8 mouse cellular contexts compared by ENCODE assay signal in genomic region chr9:58201861-58202549, GRCm38 (mm10). TPM values are rescaled to one million over a fixed set of nuclear protein-coding genes. Genes with fewer than 3 reads are reported as not detected.
DNase-seq lines count a peak whose midpoint lies in the region; ATAC-seq lines count a peak whose summit lies in the region.

No protein-coding gene starts in this region.

- H3K9me3 ChIP-seq in heart, embryonic 10.5 days, result no peaks in the 10 kb centered on the region
- H3K9me3 ChIP-seq in hindbrain, embryonic 12.5 days (replicated peaks), result no peaks in the 10 kb centered on the region
- no peaks in the 10 kb centered on the region for H3K9me3 ChIP-seq in midbrain, embryonic 13.5 days

- peaks cover 90% of the 10 kb centered on the region for H3K27me3 ChIP-seq in heart, embryonic 10.5 days (ENCODE audit: insufficient read depth, poor library complexity, severe bottlenecking)
- peaks cover 86% of the 10 kb centered on the region for H3K27me3 ChIP-seq in hindbrain, embryonic 12.5 days
- peaks cover 72% of the 10 kb centered on the region for H3K27me3 ChIP-seq in midbrain, embryonic 13.5 days

- H3K4me3 ChIP-seq in heart, embryonic 10.5 days, result peak overlapping the region; percentile 38
- peak overlapping the region; percentile 27 for H3K4me3 ChIP-seq in hindbrain, embryonic 12.5 days
- H3K4me3 ChIP-seq in midbrain, embryonic 13.5 days (replicated peaks), result peak overlapping the region; percentile 49

- peaks cover 60% of the 10 kb centered on the region for H3K4me1 ChIP-seq in heart, embryonic 10.5 days
- peaks cover 61% of the 10 kb centered on the region for H3K4me1 ChIP-seq in hindbrain, embryonic 12.5 days
- peaks cover 83% of the 10 kb centered on the region for H3K4me1 ChIP-seq in midbrain, embryonic 13.5 days (replicated peaks)

- 1% methylated on average over 37 of the region's 37 CpGs for WGBS in heart, embryonic 10.5 days
- WGBS in hindbrain, embryonic 12.5 days, result under 1% methylated on average over 37 of the region's 37 CpGs
- WGBS in midbrain, embryonic 13.5 days, result under 1% methylated on average over 37 of the region's 37 CpGs

- H3K9ac ChIP-seq in hindbrain, embryonic 12.5 days, result peak overlapping the region; percentile 13
- H3K9ac ChIP-seq in midbrain, embryonic 13.5 days (replicated peaks), result peak overlapping the region; percentile 80

- H3K36me3 ChIP-seq in heart, embryonic 10.5 days, result no peaks in the 10 kb centered on the region
- no peaks in the 10 kb centered on the region for H3K36me3 ChIP-seq in hindbrain, embryonic 12.5 days
- no peaks in the 10 kb centered on the region for H3K36me3 ChIP-seq in midbrain, embryonic 13.5 days

- no peak for ATAC-seq in hindbrain, embryonic 12.5 days (ENCODE audit: low FRiP score)
- ATAC-seq in midbrain, embryonic 13.5 days, result 0 out of 2 replicates have a peak, but pooled peaks have one; percentile 4

- intact Hi-C loops in heart, postnatal 25 days (cut with DNase I), result no loop called here

- peak; percentile 73 for DNase-seq in heart, embryonic 10.5 days (ENCODE audit: low spot score)
- DNase-seq in heart, postnatal 25 days (ENCODE audit: low spot score), result no peak
- DNase-seq in R1 (ENCODE audit: low read depth, low spot score), result peak; percentile 72
- DNase-seq in urinary bladder, postnatal 36 days (ENCODE audit: low spot score in 2 of 2), result no peak
- DNase-seq in adrenal gland, adult 2 months, result no peak
- DNase-seq in kidney, postnatal 4 days, result no peak

- no peak overlapping the region for H3K27ac ChIP-seq in heart, embryonic 10.5 days
- H3K27ac ChIP-seq in hindbrain, embryonic 12.5 days, result peak overlapping the region; percentile 57; the same call in 1 of the 2 replicates
- H3K27ac ChIP-seq in midbrain, embryonic 13.5 days, result peak overlapping the region; percentile 93

- peak overlapping the region; percentile 52 for H3K4me2 ChIP-seq in hindbrain, embryonic 12.5 days (replicated peaks)
- peak overlapping the region; percentile 65 for H3K4me2 ChIP-seq in midbrain, embryonic 13.5 days (replicated peaks)

RNA-seq across cellular contexts. Expression of gene Islr, which starts 2.1 kb away (rescaled TPM):
- polyA plus RNA-seq in heart, embryonic 10.5 days (2016; fragmentation: Nextera tagmentation; extraction: Ambion mirVana), result 3.0 and 10.4 TPM in 2 replicates
- total RNA-seq in heart, postnatal 25 days (2021), result 10 to 100 TPM; 31.4 to 33.0 TPM
- polyA plus RNA-seq in hindbrain, embryonic 12.5 days (2016; fragmentation: Nextera tagmentation; extraction: Ambion mirVana), result 47.8 and 59.3 TPM in 2 replicates
- polyA plus RNA-seq in midbrain, embryonic 13.5 days (2015; fragmentation: Nextera tagmentation; extraction: Ambion mirVana), result 21.4 and 25.3 TPM in 2 replicates
- total RNA-seq in adrenal gland, adult 2 months (2021), result 10 to 100 TPM; 23.5 to 30.9 TPM
- polyA plus RNA-seq in adrenal gland, adult 2 months (2012; rRNA removed), result 93.8 and 107 TPM in 2 replicates

RNA-seq across cellular contexts. Expression of gene Islr2, which starts 2.1 kb away (rescaled TPM):
- not detected in 2 replicates for polyA plus RNA-seq in heart, embryonic 10.5 days (2016; fragmentation: Nextera tagmentation; extraction: Ambion mirVana)
- 1 to 10 TPM; 1.0 to 1.2 TPM for total RNA-seq in heart, postnatal 25 days (2021)
- polyA plus RNA-seq in hindbrain, embryonic 12.5 days (2016; fragmentation: Nextera tagmentation; extraction: Ambion mirVana), result 9.2 and 10.4 TPM in 2 replicates
- 36.8 and 51.7 TPM in 2 replicates for polyA plus RNA-seq in midbrain, embryonic 13.5 days (2015; fragmentation: Nextera tagmentation; extraction: Ambion mirVana)
- total RNA-seq in adrenal gland, adult 2 months (2021), result 1 to 10 TPM; 1.5 to 2.0 TPM
- 1.3 and 2.0 TPM in 2 replicates for polyA plus RNA-seq in adrenal gland, adult 2 months (2012; rRNA removed)

RNA-seq across cellular contexts. Expression of gene Pml, which starts 47.6 kb away (rescaled TPM):
- polyA plus RNA-seq in heart, embryonic 10.5 days (2016; fragmentation: Nextera tagmentation; extraction: Ambion mirVana), result 14.7 and 17.6 TPM in 2 replicates
- total RNA-seq in heart, postnatal 25 days (2021), result 10 to 100 TPM in 1 of 2 experiments, 1 to 10 TPM in 1; 10.0 to 12.6 TPM
- 9.8 and 10.1 TPM in 2 replicates for polyA plus RNA-seq in hindbrain, embryonic 12.5 days (2016; fragmentation: Nextera tagmentation; extraction: Ambion mirVana)
- 4.1 and 4.8 TPM in 2 replicates for polyA plus RNA-seq in midbrain, embryonic 13.5 days (2015; fragmentation: Nextera tagmentation; extraction: Ambion mirVana)
- total RNA-seq in adrenal gland, adult 2 months (2021), result 10 to 100 TPM; 20.8 to 28.0 TPM
- 27.7 and 33.4 TPM in 2 replicates for polyA plus RNA-seq in adrenal gland, adult 2 months (2012; rRNA removed)

RNA-seq across cellular contexts. Expression of gene Stoml1, which starts 51.0 kb away (rescaled TPM):
- polyA plus RNA-seq in heart, embryonic 10.5 days (2016; fragmentation: Nextera tagmentation; extraction: Ambion mirVana), result 24.2 and 27.0 TPM in 2 replicates
- 10 to 100 TPM; 10.3 to 13.5 TPM for total RNA-seq in heart, postnatal 25 days (2021)
- 63.0 and 67.8 TPM in 2 replicates for polyA plus RNA-seq in hindbrain, embryonic 12.5 days (2016; fragmentation: Nextera tagmentation; extraction: Ambion mirVana)
- polyA plus RNA-seq in midbrain, embryonic 13.5 days (2015; fragmentation: Nextera tagmentation; extraction: Ambion mirVana), result 94.8 and 97.2 TPM in 2 replicates
- 10 to 100 TPM; 13.8 to 17.2 TPM for total RNA-seq in adrenal gland, adult 2 months (2021)
- 38.1 and 38.4 TPM in 2 replicates for polyA plus RNA-seq in adrenal gland, adult 2 months (2012; rRNA removed)

Comparison
In these comparisons a context has a peak if more than half of its experiments do, and no peak if none do; other contexts are left out.
1. DNase-seq: peak in heart, embryonic 10.5 days (single experiment) and R1 (single experiment); none in heart, postnatal 25 days (single experiment), urinary bladder, postnatal 36 days (0 of 2), adrenal gland, adult 2 months (single experiment) and kidney, postnatal 4 days (0 of 2).
2. Peak in every context shown above with its lines, with median percentiles within 50 percentile points of each other: H3K4me3 ChIP-seq.